Mouse (Mus musculus) adrenal gland, postnatal 14 days (tissue): Measurements from ENCODE around the gene Helb. TPM values are rescaled to one million over a fixed set of nuclear protein-coding genes. Genes with fewer than 3 reads are reported as not detected.

Experiments
- DNase-seq: peaks from one replicate; pipeline ENCODE4 v3.0.0; 2021; ENCODE audit warnings: mixed read lengths
- total RNA-seq: library from RNA; stranded (reverse); gene quantifications from 2 replicates; pipeline ENCODE4 v1.2.3, GENCODE M21; 2021

Helb gene
- total RNA-seq, 1 experiment from 2014 or later: 9.6 TPM

DNA sequence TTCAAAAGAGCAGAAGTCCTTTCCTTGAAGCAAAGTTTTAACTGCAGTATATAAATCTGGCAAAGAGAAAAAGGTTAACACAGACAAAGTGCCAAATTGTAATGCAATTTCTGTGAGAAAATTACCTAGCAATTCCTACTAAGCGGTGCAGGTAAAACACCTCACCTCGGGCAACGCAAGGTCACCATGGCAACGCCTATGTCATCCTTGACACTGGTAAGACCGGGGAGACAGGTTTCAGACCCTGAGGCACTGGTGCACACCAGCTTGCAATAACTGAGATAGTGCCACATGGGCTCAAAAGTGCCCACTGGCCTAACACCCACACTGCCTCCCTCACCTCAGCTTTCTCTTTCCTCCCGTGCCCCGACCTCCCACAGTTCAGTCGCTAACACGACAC lies 17.7 kb downstream of the Helb start:
- no peak for DNase-seq

DNA sequence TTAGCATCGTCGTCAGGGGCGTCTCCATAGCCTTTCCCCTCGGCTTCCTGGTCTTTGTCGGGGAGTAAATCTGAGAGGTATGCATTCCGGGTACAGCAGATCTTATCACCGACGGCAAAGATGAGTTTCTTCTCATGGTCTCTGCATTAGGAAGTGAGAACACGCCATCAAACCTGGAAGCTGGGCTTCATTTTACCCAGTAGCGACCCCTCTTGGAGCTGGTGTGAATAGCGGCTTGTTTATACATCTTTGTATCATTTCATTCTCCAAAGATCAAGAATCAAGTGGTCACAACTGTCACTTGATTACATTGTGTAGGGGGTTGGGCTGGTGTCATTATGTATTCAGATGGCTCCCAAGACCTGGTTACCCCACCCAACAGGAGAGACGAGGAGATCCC lies 20.2 kb downstream of the Helb start:
- DNase-seq: no peak

DNA sequence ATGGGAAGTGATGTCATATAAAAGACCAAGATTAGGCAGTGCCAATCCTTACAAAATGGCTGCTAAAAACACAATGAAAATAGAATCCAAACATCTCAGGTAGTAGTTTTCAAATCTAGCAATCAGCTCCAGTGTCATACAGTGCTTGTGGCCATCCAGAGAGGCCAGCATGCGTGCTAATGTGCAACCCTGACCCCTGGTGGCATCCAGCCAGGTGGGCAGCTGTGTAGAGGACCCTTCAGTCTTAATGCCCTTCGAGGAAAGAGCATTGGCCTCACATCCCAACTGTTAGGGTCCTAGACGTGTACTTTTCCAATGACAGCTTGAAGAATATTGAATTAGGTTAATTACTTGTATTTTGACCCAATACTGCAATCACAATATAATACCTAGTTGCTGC lies 34.9 kb downstream of the Helb start:
- DNase-seq: no peak

DNA sequence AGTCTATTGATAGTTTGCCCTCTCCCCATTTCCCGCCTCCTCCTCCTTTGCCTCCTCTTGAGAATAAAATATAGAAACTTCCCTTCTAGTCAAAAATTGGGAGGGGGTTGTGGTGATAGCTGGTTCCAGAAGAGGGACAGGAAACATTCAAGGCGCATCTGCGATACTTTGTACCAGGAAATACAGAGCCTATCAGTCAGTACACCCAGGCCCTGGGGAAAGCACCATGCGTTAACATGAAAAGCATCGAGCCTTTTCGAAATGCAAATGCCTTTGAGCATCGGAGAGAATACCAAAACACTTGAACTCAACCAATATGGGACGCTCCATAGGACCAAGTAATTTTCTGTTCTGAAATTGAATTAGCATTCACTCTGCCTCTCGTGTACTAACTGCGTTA lies 46.5 kb downstream of the Helb start:
- no peak for DNase-seq

DNA sequence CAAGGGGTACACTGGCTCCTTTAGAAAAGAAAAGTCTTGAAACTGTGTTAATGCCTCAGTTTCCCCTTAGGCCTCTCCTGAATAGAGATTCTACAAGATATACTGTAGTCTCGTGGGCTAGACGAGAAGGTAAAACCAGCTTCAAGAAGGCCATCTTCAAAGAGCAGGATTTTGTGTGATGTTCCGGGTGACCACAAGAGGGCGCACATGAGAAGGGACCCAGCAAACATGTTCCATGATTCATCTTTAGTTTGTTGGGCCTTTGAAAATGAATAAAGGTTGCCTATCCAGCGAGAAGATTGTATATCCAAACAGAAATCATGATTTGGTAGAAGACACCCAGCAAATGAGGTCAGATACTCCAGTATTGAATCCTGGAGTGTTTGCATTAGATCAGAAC lies 48.4 kb downstream of the Helb start:
- DNase-seq: peak; percentile 82

DNA sequence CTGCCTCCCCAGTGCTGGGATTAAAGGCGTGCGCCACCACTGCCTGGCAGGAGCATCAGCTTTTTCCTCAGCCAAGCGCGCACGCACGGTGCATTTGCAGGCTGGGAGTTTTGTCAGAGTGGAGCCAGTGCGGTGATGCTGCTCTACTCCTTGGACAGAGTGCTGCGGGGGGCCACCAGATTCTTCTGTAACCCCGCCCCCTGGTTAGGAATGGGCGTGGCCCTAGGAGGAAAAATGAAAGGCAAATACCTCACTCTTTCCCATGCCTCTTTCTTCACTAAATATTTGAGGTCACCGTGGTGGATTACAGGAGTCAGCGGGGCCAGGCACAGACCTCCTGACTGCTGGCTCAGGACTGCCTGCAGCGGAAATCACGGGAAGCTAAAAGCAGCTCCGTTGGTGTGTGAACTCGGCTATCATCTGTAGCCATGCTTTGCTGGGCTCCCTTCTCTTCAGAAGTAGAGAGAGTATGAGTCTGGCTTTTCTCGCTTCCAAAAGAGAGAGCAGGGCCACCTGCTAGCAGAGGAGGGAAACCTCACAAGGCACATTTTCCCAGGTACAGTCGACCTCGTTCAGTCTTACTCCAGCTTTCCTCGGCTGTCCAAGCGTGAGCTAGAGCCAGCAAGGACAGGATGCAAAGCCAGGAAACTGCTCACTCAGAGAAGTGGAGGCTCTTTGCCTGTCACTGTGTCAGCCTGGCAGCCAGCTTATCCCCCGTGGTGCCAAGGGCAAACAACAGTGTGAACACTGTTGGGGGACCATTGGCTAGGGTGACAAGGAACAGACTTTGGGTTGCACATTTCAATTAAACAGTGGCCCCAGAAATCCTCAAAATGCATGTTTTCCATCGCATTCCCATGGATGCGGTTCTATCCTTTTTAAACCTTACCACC lies 51.3 kb downstream of the Helb start:
- no peak for DNase-seq

DNA sequence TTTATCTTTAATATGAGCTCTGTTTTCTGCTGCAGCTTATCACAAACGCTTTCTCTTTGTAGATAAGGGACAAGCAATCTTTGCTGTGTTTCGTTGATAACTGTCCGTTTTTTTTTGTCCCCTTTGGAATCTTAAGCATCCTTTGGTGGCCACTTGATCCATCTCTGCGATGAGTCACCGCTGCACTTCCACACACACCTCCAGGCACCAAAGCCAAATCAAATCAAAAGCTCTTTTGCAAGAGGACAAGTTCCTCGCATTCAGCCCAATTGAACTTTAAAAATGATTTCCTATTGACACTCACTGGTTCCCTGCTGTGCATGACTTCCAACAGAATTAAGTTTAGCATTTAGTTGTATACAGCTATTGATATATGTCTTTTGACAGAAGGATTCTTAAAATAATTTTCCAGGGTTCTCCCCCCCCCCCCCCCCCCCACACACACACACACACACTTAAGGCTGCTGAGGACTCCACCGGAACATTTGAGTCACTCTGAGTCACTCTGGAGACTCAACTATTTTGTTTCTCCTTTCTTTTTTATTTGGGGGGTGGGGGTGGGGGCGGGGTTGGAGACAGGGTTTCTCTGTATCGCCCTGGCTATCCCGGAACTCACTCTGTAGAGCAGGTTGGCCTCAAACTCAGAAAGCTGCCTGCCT lies 52.1 kb downstream of the Helb start:
- peak; percentile 28 for DNase-seq

DNA sequence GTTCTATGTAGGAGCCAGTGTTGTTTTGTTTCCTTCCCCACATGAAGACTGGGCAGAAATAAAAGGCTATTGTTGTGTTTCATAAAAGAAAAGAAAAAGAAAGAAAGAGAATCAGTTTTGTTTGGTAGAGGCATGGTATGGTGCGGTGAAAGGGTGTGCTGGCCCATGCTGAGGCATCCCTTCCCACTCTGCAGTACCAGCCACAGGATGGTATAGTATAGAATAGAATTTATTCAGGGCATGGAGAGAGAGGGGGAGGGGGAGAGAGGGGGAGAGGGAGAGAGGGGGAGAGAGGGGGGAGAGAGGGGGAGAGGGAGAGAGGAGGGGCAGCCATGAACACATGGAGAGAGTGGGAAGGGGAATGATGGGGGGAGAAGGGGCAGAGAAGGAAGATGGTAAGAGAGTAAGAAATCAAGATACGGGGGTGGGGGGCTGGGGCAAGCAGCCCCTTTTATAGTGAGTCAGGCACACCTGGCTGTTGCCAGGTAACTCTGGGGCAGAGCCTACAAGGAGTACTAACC lies 68.0 kb downstream of the Helb start:
- DNase-seq: no peak

DNA sequence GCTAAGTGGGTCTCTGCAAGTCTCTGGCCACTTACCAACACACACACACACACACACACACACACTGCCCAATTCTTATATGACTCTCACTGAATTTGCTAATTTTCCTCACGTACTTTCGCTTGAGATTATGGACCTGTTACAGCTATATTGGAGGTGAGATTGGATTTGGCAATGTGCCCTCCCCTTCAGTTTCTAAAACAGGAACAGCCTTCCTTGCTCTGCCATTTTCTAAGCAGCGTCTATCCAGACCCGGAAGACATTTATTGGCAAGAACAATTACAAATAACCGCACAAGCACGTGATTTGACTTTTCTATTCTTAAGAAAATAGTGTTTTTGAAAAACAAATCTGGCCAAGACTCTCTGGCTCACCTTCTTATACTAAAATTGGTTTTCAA lies 68.5 kb downstream of the Helb start:
- DNase-seq: no peak

DNA sequence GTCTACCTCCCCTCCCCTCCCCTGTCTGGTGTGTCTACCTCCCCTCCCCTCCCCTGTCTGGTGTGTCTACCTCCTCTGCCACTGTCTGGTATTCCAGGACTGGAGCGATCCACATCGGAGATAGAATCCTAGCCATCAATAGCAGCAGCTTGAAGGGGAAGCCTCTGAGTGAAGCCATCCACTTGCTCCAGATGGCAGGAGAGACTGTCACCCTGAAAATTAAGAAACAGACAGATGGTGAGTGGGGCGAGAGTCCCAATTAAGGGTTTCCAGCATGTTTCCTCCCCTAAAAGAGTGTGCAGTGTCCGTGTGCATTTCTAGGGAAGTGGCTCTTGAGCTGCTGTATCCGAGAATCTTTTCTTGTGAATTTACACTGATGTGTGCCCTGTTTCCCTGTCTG lies 74.6 kb downstream of the Helb start:
- DNase-seq: no peak

DNA sequence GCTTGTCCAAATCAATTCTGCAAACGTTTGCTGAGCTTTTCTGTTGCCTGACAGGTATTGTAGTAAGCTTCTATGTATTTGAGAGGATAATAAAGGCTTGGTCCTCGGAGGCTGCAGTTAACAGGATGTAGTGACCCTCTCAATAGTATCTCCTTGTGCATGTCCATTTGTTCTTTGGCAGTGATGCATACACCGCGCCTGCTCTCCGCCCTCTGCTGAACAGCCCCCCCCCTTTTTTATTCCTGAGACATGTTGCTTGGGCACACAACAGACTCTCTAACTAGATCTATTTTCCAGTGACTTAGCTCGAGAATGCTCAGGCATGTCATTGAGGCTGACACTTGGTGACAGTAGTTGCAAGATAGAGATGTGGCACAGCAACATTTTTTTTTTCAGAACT lies 77.0 kb downstream of the Helb start:
- no peak for DNase-seq

DNA sequence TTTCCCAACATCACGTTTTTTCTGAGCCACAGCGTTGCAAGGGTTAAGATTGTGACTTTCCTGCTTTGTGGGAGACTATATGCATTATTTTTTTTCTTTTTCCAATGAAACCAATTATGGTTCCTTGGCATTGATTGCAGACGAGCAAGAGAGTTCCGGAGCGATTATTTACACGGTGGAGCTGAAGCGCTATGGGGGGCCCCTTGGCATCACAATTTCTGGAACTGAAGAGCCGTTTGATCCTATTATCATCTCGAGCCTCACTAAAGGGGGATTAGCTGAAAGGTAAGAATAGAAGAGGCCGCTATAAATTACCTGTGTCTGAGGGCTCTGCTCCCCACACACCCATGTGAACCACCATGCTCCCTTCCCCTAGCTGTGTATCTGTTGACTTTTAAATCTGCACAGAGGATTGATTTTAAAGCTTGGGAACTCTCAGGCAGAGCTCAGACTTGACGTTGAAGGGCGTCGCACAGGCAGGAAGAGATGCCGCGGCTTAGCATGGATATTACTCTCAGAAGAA lies 77.5 kb downstream of the Helb start:
- DNase-seq: no peak

DNA sequence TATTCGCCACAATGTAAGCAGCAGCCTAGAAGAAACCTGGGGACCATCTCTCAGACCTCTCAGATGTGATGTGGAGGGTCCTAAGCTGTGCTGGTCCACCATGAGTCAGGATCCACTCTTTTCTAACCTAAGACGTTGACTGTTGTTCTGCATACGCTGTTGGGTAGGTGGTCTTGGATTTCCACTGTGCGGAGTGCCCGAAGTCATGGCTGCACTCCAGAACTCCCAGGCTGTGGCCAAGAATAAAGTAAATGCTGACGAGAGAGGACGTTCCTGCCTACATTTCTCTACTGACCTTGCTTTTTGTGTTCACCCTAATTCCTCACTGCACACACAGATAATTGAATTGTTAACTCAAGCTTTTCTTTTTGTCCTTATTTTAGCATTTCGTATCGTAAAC lies 78.9 kb downstream of the Helb start:
- no peak for DNase-seq

Other genes with a start within 250 kb of the Helb start
- 114 and 117 TPM in 2 replicates for gene Tmbim4, start 88.6 kb upstream of the Helb start, total RNA-seq
- 3.3 and 6.5 TPM in 2 replicates for gene Irak3, start 89.1 kb upstream of the Helb start, total RNA-seq
- gene Llph, start 114.1 kb upstream of the Helb start, total RNA-seq: 30.3 and 37.1 TPM in 2 replicates